Mouse (Mus musculus) CD4-positive helper T cell, adult 2 months (primary cell): ENCODE measurements at regions not wholly inside any gene's neighbourhood (a gene's known extent, or its start where the extent isn't known, plus 50 kb on each side); places are given as distances from the start of the nearest gene placed in this dataset.

Experiments used
- DNase-seq: peaks from one replicate; pipeline ENCODE4 v3.0.0-alpha.2; 2012; ENCODE audit warnings: low read depth, missing footprints, low spot score

DNA sequence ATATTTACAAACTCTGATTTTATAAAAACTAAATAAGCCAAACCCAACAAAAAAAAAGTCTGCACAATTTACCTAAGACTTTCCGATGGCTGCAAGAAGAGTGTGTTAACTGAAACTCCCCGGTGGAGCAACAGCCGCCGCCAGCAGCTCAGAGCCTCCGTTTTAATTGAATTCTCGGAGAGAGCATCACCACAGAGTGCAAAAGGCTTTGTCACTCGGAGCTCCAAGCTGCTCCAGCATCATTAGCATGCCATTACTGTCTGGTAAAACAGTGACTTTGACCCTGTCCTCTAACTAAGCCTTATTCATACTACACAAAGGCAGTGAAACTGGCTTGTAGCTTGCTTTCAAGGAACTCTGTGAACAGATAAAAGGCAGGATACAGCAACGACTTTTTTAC lies 176.5 kb downstream of the Efnb2 start:
- no peak for DNase-seq

DNA sequence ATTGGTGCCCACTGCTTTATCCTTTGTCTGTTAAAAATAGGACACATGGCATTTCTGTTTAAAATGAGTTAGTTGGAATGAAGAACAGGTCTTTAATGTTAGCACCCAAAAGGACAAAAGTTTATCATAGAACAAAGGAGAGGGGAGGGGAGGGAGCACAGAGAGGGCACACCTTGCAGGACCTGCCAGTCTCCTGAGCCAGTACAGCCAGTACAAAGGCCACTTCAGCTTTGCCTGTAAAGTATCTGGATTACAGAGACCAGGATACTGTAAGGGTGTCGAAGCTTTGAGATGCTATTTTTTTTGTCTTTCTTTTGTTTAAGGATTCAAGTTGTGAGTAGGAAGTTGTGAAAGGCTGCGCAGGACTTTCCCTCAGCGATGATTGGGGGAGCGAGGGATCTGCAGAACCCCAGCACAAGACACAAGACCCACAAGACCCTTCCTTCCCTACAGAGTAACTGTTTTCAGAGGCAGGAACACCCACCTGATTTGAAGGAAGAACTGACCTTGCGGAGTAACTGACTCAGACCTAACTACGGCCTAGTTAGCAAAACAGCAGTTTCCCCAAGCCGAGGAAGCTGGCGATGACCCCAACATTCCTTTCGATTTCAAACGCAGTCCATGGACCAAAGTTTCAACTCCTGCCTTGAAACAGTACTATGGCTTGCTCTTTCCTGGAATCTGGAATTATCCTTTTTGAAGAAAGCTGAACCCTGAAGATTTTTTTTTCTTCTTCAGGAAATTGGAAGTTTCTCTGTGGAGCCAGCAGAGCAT lies 178.1 kb downstream of the Efnb2 start:
- DNase-seq: no peak

DNA sequence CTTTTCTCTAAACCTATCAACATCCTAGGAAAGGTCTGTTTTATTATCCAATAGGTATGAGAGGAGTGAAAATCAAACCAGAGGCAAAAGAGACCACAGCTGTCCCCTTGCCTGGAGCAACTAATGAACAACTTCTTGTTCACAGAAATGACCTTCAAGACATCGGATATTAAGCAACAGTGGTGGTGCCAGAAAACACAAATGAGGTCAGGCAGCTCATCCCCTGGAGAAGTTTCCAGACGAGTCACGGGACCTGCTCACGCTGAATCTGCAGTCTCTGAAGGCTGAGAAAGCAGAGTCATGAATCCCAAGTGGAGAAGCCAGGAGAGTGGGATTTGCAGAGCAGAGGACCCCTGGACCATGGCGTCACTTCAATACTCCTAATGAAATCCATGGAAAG lies 183.6 kb downstream of the Efnb2 start:
- no peak for DNase-seq

DNA sequence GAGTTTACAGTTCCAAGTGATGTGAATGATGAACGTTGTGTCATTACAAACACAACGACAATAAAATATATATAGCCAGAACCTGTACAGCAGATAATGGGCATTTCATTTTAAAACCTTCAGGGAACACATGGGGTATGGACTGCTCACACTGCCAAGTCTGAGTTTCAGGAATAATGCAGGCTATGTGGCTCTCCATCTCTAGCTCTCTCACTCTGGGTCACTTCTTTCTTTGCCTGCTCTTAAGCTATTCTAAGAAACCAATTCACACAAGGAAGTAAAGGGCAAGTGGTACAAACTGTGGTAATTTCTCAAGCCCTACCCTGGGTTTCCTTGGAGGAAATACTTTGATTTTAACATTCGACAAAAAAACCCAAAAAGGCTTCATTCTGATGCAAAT lies 192.5 kb downstream of the Efnb2 start:
- no peak for DNase-seq

DNA sequence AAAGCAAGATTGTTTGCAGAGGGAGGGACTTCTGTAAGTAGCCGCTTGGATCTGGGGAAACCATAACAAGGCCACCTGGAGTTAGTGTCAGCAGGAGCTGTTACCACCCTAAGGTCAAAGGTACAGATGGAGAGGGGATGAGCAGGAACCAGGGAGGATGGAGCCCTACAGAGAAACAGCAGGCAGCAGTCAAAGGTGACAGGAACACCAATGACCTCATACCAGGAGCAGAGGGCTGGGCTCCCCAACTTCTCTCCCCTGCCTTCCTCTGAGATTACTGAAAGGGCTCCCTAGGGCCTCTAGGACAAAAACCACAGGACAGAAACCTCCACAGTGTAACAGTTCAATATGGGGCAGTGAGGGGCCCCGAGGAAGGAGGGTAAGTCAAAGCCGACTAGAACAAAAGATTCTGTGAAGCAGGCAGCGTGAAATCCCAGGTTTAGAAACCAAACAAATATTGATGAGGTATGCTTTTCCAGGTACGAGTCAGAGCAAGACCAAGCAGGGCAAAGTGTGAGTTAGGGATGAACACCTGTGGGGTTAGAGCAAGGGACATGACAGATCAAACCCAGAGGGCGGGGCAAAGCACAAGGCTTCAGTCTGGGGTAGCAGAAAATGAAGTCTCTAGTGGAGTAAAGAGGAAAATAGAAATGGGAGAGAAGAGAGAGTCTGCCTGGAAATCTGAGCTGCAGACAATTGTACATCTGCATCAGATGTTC lies 194.4 kb downstream of the Efnb2 start:
- DNase-seq: no peak

DNA sequence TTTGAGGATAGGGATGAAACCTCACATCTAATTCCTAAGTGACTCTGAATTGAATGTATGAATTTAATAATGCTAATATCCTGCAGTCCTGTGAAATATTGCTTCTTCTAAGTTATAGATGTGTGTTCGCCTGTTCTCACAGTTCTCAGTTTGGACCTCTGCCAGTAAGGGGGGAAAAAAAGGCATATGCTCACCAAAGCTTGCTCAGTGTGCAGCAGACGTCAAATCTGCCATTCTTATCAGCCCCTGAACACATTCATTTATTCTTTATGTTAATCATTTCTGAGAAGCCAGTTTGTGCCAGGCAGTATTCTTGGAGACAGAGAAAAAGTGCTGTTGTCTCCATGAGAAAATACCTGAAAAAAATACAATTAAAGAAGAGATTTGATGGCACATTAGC lies 198.6 kb downstream of the Efnb2 start:
- DNase-seq: no peak

DNA sequence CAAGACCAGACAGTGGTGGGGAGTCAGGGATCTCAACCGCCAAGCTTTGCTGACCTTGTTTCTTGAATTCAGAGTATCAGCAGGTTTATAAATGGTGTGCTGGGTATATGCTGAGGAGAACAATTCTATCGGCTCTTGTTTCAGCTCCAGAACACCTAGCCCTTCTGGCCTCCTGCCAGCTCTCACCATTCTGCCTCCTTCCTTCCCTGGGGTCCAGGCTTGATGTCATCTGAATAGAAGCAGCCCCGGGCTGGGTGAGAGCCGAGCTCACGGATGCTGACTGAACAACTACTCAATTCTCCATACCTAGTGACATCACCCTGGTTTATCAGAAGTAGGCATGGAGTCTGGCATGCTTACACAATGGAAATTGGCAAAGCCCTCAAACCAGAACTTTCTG lies 203.5 kb downstream of the Efnb2 start:
- no peak for DNase-seq

DNA sequence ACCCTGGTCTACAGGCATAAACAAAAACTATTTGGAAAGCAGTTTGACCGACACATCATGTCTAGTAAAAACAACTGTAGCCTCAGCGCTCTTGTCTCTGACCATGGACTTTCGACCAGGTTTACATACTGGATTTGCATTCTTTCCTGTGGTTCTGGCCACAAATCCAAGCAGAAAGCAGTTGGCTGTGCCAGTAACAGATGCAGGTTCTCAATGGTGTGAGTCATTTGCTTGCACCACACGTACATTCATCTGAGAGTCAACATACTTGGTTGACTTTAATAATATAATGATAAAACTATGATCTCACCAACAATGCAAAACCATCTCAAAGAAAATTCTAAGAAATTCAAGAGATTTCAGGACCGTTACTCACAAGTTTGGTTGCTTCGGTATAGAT lies 207.1 kb downstream of the Efnb2 start:
- no peak for DNase-seq

DNA sequence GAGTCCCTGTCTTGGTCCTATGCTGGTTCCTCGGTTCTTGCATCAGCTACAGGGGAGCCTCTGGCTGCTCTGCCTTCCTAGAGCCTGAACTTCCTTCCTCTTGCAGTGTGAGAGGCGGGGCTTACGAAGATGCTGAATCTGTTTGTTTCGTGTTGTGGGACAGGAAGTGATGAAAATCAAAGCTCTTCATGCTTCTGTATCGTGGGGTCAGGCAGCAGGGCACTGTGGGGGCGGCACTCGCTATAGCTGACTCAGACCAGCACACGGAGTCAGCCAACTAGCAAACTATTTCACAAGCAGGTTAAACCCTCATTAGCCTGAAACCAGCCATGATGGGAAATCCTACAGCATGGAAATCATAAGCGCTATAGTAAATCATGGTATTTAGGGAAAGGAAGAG lies 208.8 kb downstream of the Efnb2 start:
- peak; percentile 24 for DNase-seq

DNA sequence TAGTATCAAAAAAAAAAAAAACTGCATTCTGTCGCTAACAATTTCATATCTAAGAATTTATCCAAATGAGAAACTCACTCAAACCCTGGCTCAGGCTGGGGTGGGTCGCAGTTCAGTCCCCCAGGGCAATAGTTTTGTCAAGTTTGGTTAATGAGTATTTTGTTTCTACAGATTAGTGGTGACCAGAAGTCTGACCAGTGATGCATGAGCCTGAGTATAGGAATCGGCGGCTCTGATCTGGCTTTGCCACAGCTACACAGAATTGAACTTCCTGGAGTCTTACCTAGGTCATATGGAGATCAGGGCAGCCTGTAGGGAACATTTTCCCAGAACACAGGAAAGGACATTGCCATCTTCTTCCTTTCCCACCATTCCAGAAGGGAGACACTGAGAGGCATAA lies 212.1 kb downstream of the Efnb2 start:
- no peak for DNase-seq

DNA sequence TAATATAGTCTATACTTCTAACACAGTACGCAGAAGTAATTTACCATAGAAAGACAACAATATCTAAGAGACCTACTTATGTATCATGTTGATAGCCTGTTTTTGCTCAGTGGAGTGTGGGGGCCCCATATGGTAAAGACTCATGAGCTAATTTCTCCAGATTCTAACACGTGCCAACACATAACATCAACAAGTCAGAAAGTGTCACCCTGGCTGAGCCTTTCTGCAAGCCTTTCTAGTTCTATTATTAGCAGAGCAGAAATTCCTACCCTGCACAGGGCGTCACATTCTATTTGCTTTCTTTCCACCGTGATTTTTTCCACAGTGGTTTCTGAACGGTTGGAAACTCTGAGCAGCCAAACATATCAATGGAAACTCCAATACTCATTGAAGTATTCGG lies 219.5 kb downstream of the Efnb2 start:
- DNase-seq: peak; percentile 5

DNA sequence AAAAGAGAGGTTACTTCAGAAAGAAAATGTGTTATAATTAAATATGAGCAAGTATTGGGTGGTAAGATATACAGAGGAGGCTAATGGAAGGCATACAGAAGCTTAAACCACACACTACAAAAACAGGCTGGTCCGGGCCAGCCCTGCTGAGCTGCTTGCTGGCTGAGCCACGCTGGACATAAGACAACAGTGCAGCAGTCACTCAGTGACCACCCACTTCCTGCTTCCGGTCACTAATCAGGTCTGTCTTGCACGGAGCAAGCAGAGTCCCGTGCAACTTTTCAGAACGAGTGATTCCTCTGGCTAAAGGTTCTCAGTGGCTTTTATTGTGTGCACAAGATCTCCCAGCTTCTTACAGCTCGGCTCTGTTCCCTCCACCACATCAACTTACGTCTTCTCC lies 220.1 kb downstream of the Efnb2 start:
- DNase-seq: peak; percentile 10

DNA sequence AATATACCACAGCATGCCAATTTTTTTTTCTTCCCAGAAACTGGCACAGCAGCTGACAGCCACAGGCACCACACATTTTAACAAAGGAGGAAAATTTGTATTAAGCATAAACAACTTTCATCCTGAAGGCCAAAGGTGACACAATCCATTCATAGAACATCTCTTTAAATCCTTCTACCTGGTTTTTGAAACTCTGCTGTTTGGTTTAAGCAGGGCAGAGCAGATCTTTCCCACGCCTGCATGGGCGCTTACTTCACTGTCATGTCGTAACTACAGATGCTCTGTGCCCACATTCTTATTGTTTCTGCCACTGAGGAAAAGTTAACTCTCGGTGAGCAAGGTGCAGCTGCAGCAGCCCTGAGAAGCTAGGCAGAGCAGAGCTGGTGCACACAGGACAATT lies 234.8 kb downstream of the Efnb2 start:
- no peak for DNase-seq

DNA sequence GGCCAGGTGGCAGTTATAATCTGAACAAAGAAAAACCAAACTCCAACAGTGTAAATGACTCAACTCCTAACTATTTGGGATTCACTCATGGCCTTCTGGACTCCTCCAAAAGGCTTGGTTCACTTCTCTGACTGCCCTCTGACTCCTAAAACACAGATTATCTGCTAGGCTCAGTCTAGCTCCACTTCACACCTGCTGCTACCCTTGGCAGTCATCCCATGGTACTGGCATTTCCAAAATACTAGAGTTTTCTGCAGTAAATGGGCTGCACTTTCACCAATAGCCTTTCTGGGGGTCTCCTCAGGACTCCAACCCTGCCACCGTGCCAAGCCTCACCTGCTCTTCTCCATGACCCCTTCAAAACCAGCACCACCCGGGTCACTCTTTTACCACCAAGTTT lies 237.6 kb downstream of the Efnb2 start:
- DNase-seq: no peak

DNA sequence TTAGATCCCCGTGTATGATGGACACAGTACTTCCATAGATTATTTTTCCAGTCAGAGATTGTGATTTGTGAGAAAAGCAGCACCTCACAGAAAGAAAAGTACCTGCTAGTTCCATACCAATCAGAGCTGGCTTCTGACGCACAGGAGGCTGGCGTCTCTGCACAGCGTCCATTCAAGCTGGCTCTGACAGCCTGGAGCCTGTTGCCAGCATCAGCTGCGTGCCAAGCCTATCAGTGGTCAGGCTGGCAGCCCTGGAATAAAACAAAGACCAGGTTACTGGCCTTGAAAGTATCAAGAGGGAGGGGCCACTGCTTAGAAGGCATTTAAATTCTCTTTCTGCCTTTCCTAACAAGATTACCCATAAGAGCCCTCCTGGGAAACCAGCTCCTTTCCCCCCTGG lies 239.3 kb downstream of the Efnb2 start:
- DNase-seq: no peak

DNA sequence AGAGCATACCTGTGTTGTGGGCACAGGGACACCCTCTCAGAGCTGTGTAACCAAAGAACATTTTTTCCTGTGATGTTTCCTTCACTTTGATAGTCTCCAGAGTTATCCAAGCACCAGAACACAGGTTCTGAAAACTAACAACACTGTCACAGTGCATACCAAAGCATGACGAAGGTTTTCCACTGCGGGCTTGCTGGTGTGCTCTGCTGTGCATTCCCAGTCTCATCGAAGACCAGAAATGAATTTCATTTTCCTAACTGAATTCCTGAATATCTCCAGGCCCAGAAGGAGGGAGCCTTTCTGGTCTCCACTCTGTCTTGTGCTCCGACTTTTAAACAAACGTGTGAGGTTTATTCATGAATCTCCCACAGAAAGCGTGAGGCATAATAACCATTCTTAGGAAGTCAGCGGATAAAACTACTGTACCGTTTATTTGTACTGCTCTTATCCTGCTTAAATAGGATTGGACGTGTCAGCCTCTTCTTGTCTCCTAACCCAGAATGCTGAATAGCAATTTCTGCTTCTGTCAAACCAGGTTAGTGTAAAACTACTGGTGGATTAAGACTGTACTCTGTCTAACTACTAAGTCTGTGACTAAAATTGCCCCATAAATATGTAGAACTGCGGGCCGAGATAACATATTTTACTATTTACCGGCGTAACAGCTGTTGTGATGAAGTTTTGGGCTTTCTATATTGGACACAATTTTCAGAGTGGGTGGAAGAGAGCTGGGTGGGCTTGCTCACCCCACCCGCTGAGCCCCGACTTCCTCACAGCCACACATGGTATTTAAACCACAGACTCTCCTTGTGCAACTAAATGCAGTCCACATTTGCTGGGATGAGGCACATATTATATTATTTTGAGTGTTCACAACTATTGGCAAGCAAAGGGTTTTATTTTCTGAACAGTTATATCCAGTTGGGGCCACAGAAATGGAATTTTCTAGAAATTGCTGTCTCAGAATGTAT lies 241.4 kb downstream of the Efnb2 start:
- no peak for DNase-seq

DNA sequence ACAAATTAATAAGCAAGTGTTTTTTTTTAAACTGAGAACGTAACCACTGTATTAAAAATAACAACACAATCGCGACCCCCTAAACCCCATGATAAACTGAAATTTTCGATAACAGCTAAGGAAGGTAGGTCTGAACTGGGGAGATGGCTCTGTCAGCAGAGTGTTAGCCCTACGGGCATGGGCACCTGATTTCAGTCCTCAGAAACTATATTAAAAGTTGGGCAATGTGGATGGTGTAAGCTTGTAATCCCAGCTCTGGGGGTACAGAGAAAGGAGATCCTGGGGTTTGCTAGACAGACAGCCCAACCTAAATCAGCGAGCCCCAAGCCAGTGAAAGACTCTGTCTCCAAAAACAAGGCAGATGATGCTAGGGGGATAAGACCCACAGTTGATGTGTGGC lies 242.1 kb downstream of the Efnb2 start:
- DNase-seq: no peak

DNA sequence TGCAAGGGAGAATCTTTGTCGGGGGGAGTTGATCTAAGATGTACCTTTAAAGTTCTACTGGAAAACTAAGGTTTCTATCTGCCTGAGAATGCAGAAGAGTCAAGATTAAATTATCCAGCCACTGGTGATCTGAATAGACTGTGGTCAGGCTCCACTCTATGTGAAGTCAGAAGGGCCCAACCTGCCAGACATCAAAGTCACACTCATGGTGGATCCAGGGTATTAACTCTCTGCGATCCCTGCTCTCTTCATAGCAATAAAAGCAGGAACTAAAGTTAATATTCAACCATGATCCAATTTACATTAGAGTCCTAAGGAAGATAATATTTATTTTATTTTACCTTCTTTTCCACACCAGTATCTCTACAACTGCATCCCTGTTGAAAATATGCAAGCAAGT lies 242.5 kb downstream of the Efnb2 start:
- DNase-seq: no peak

DNA sequence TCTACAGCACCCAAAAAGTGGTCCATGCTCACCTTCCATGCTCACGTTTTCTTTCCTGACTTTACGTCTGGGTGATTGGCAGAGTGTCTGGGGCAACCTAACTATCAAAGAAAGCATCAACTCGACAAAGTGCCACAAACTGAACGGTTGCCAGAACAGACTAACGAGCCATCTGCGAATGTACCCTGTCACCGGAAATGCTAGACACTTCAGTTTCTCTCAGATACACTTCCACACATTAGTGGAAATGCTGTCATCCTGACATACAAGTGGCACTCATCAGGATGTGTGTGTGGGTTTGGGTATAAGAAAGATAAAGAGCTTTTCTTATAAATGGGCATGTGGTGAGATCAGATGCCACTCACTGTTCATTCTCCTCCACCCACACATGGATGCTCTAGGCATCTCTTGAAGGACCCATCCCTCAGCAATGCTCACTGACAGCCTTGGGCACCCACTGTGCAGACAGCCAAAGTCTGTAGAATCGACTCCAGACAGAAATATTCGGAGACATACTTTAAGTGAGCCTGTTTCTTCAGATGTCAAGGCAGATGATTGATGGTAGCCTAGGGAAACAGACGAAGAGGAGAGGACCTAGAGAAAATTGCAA lies 244.8 kb downstream of the Efnb2 start:
- DNase-seq: no peak

DNA sequence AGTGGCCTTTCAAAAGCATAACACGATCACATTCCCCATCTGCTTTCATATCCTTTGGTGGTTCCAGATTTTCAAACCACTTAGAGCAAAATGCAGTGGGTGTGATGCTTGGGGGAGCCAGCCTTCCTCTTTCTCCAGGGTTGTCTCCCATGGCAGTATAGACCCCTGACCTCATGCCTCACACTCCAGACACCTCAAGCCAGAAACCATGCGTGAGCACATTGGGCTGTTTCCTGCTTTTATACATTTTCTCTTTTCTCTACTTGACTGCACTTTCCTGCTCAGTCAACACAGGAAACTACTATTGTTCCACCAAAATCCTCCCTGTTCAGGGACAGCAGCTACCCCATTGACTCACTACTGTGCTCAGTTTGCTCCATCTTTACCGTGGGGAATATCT lies 253.7 kb downstream of the Efnb2 start:
- DNase-seq: no peak

DNA sequence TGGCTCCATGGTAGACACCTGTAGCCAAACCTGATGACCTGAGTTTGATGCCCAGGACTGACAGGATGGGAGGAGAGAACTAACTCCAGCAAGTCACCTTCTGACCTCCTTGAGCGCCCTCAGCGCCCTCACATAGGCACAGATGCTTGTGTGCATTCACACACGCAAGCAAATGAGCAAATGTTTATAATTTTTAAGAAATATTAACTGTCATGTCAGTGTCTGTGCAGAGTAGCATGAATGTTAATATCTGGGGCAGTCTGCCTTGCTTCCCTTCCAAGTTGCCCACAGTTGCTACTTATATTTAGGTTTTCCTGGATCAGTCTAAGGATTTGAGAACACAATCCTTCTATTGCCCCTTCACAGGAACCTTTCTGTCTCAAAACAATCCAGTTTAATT lies 257.6 kb downstream of the Efnb2 start:
- DNase-seq: no peak

DNA sequence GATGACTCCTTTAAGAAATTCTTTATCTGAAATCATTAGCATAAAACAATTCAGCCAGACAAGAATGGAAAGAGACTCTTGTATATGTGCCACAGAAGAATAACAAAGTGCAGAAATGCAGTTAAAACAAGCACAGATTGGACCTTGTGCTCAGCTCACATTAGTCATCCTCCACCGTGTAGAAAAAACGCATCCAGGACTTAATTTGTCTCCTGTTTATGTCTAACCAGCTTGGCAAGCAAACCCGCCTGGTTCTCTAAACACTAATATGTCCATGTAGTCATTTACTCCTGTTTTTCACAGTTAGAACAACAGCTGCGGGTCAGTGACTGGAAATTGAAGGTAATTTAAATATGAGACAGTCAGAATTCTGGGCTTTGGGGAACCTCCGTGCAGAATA lies 268.7 kb downstream of the Efnb2 start:
- no peak for DNase-seq
